Mouse (Mus musculus): ENCODE measurements at regions not wholly inside any gene's neighbourhood (a gene's known extent, or its start where the extent isn't known, plus 50 kb on each side); places are given as distances from the start of the nearest gene placed in this dataset.

DNA sequence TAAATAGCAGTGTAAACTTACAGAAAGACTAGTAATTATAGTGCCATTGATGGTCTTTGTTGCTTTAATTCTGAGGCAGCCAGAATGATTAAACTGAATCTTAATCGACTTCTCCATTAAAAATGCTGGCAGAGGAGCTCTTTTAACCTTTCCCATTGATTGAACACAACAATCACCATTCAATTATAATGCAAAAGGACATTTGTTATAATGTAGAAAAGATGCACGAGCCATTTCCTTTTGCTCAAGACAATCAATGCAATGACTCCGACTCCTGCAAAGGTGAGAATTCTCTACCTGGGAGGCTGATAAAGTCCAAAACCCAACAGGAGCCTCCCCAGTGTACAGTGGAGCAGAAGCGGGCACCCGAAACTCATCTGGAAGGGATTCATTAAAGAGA lies 280.0 kb upstream of the Dach1 start:
- no peak overlapping the region for H3K4me2 ChIP-seq (ENCODE audit: low read depth)
- H3K36me3 ChIP-seq (ENCODE audit: control insufficient read depth, insufficient read depth), result no peaks in the 10 kb centered on the region
- TF ChIP-seq E2F4 (IDR thresholded peaks at IDR 0.05; ENCODE audit: insufficient read depth), result no peak
- TF ChIP-seq POLR2A (IDR thresholded peaks at IDR 0.05; ENCODE audit: insufficient read length, low read depth), result no peak
- no peak for TF ChIP-seq REST (IDR thresholded peaks at IDR 0.05; ENCODE audit: insufficient read depth, insufficient read length)
- no peak for TF ChIP-seq SRF (IDR thresholded peaks at IDR 0.05; ENCODE audit: control insufficient read depth, insufficient read length, low read depth)
- TF ChIP-seq MYOG (IDR thresholded peaks at IDR 0.05; ENCODE audit: control insufficient read depth in 1 of 3, insufficient read depth in 1 of 3, insufficient read length in 2 of 3, low read depth in 2 of 3), result no peak
- TF ChIP-seq CEBPB (IDR thresholded peaks at IDR 0.05; ENCODE audit: insufficient read depth, poor library complexity, severe bottlenecking), result no peak
- no peak for TF ChIP-seq USF1 (IDR thresholded peaks at IDR 0.05; ENCODE audit: low read depth)
- no peak overlapping the region for H3K4me3 ChIP-seq
- no peaks in the 10 kb centered on the region for H3K79me2 ChIP-seq (ENCODE audit: control insufficient read depth, insufficient read depth)
- no peak overlapping the region for H3ac ChIP-seq (ENCODE audit: control insufficient read depth, insufficient read length)
- no peaks in the 10 kb centered on the region for H3K27me3 ChIP-seq (ENCODE audit: control insufficient read depth, insufficient read depth, insufficient read length)

DNA sequence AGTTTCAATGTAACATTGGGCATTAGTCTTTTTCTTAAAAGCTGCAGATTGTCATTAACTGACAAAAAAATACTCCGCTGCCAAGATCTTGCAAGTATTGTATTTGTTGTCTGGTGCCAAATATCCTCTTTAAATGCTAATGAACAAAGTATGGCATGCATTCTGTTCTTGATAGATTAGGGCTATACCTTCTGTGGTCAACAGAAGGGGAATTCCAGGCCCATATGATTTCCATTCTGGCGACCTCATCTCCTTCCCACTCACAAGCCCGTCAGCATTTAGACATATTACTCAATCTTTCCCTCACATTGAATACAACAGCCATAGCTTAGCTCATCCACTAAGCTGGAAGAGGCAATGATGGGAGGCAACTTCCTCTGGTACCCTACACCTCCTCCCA lies 272.8 kb upstream of the Dach1 start:
- no peaks in the 10 kb centered on the region for H3K36me3 ChIP-seq (ENCODE audit: control insufficient read depth, insufficient read depth)
- no peaks in the 10 kb centered on the region for H3K27me3 ChIP-seq (ENCODE audit: control insufficient read depth, insufficient read depth, insufficient read length)
- TF ChIP-seq MYOD1 (IDR thresholded peaks at IDR 0.05; ENCODE audit: control insufficient read depth in 1 of 3, insufficient read length in 2 of 3, low read depth in 2 of 3), result no peak
- no peak for TF ChIP-seq TCF3 (IDR thresholded peaks at IDR 0.05; ENCODE audit: insufficient read length, low read depth)
- TF ChIP-seq POLR2AphosphoS2 (IDR thresholded peaks at IDR 0.05; ENCODE audit: insufficient read length, low read depth), result no peak
- TF ChIP-seq REST (IDR thresholded peaks at IDR 0.05; ENCODE audit: insufficient read depth, insufficient read length), result no peak
- TF ChIP-seq MAX (IDR thresholded peaks at IDR 0.05; ENCODE audit: low read depth), result no peak
- no peak for TF ChIP-seq POLR2A (IDR thresholded peaks at IDR 0.05; ENCODE audit: insufficient read length, low read depth)
- TF ChIP-seq CEBPB (IDR thresholded peaks at IDR 0.05; ENCODE audit: insufficient read depth, poor library complexity, severe bottlenecking), result no peak
- no peak for TF ChIP-seq USF1 (IDR thresholded peaks at IDR 0.05; ENCODE audit: low read depth)
- TF ChIP-seq SRF (IDR thresholded peaks at IDR 0.05; ENCODE audit: control insufficient read depth, insufficient read length, low read depth), result no peak
- no peak for TF ChIP-seq MYOG (IDR thresholded peaks at IDR 0.05; ENCODE audit: control insufficient read depth in 1 of 3, insufficient read depth in 1 of 3, insufficient read length in 2 of 3, low read depth in 2 of 3)
- TF ChIP-seq E2F4 (IDR thresholded peaks at IDR 0.05; ENCODE audit: insufficient read depth), result no peak
- no peak for TF ChIP-seq TCF12 (IDR thresholded peaks at IDR 0.05; ENCODE audit: insufficient read depth, poor library complexity, severe bottlenecking)
- H3K79me2 ChIP-seq (ENCODE audit: control insufficient read depth, insufficient read depth), result no peaks in the 10 kb centered on the region
- no peak overlapping the region for H3ac ChIP-seq (ENCODE audit: control insufficient read depth, insufficient read length)
- no peak overlapping the region for H3K4me2 ChIP-seq (ENCODE audit: low read depth)
- no peak overlapping the region for H3K4me3 ChIP-seq

DNA sequence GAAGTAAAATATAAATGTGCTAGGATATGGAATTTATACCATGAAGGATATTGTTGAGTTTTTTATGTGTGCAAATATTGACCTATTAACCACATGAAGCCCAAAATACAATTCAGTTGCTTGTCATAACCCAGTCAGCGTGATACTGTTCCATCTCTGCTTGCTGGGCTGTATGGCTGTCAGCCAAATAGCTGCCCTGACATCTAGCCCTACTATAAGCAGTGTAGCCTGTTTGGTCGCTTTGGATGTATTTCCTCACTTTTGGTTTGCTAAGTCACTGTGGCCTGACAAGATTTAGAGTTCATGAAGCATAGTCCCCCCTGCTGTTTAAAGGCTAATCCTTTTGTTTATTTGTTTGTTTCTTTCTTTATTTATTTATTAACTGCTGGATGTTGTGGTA lies 272.4 kb upstream of the Dach1 start:
- no peak for TF ChIP-seq SRF (IDR thresholded peaks at IDR 0.05; ENCODE audit: control insufficient read depth, insufficient read length, low read depth)
- Histone ChIP-seq H3K4me2 (ENCODE audit: low read depth) (no peak overlapping the region), H3K4me3 (no peak overlapping the region), H3K36me3 (ENCODE audit: control insufficient read depth, insufficient read depth) (no peaks in the 10 kb centered on the region), H3K27me3 (ENCODE audit: control insufficient read depth, insufficient read depth, insufficient read length) (no peaks in the 10 kb centered on the region), H3K79me2 (ENCODE audit: control insufficient read depth, insufficient read depth) (no peaks in the 10 kb centered on the region), H3ac (ENCODE audit: control insufficient read depth, insufficient read length) (no peak overlapping the region)

DNA sequence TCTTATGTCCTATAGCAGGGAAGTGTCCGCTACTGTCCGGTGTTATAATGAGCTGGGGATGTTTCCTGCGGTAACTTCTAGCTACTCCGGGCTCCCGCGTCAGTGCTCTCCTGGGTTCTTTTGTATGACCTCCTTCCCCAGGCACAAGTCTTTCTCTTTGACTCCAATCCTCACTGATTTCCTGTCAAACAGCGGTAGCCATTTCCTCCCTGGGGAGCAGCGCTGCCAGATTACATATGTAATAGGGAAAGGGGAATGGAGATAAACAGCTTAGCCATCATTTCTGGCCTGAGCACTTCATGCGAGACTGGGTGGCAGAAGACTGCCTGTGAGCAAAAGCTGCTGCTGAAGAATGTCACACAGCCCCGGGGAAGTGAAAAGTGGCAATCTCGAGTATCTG lies 262.4 kb upstream of the Dach1 start:
- TF ChIP-seq REST (IDR thresholded peaks at IDR 0.05; ENCODE audit: insufficient read depth, insufficient read length) (no peak), MYOD1 (IDR thresholded peaks at IDR 0.05; ENCODE audit: control insufficient read depth in 1 of 3, insufficient read length in 2 of 3, low read depth in 2 of 3) (no peak), MAX (IDR thresholded peaks at IDR 0.05; ENCODE audit: low read depth) (no peak), USF1 (IDR thresholded peaks at IDR 0.05; ENCODE audit: low read depth) (no peak), SRF (IDR thresholded peaks at IDR 0.05; ENCODE audit: control insufficient read depth, insufficient read length, low read depth) (no peak), POLR2AphosphoS2 (IDR thresholded peaks at IDR 0.05; ENCODE audit: insufficient read length, low read depth) (no peak), CEBPB (IDR thresholded peaks at IDR 0.05; ENCODE audit: insufficient read depth, poor library complexity, severe bottlenecking) (no peak), TCF3 (IDR thresholded peaks at IDR 0.05; ENCODE audit: insufficient read length, low read depth) (no peak), MYOG (IDR thresholded peaks at IDR 0.05; ENCODE audit: control insufficient read depth in 1 of 3, insufficient read depth in 1 of 3, insufficient read length in 2 of 3, low read depth in 2 of 3) (no peak), POLR2A (IDR thresholded peaks at IDR 0.05; ENCODE audit: insufficient read length, low read depth) (no peak), TCF12 (IDR thresholded peaks at IDR 0.05; ENCODE audit: insufficient read depth, poor library complexity, severe bottlenecking) (no peak)
- Histone ChIP-seq H3K4me3 (no peak overlapping the region), H3K27me3 (ENCODE audit: control insufficient read depth, insufficient read depth, insufficient read length) (no peaks in the 10 kb centered on the region), H3K36me3 (ENCODE audit: control insufficient read depth, insufficient read depth) (no peaks in the 10 kb centered on the region), H3K79me2 (ENCODE audit: control insufficient read depth, insufficient read depth) (no peaks in the 10 kb centered on the region), H3ac (ENCODE audit: control insufficient read depth, insufficient read length) (no peak overlapping the region), H3K4me2 (ENCODE audit: low read depth) (no peak overlapping the region)

DNA sequence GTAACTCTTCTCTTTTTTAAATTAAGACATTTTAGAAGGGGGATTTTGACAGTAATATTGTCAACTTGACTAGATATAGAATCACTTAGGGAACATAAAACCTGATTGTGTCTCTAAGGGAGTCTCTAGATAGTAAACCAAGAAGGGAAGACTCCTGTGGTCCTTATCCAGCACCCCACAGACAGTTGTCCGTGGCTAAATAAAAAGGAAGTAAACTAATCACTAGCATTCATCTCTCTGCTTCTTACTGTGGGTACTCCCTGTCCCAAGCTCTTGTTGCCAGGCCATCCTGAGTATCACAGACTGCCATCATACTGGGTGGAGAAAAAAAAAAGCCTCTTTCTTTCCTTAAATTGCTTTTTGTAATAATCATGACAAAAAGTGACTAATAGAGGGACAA lies 248.2 kb upstream of the Dach1 start:
- Histone ChIP-seq H3K79me2 (ENCODE audit: control insufficient read depth, insufficient read depth) (no peaks in the 10 kb centered on the region), H3K27me3 (ENCODE audit: control insufficient read depth, insufficient read depth, insufficient read length) (no peaks in the 10 kb centered on the region), H3K4me3 (no peak overlapping the region), H3K36me3 (ENCODE audit: control insufficient read depth, insufficient read depth) (no peaks in the 10 kb centered on the region), H3ac (ENCODE audit: control insufficient read depth, insufficient read length) (no peak overlapping the region), H3K4me2 (ENCODE audit: low read depth) (no peak overlapping the region)
- TF ChIP-seq MYOG (IDR thresholded peaks at IDR 0.05; ENCODE audit: control insufficient read depth in 1 of 3, insufficient read depth in 1 of 3, insufficient read length in 2 of 3, low read depth in 2 of 3) (no peak), REST (IDR thresholded peaks at IDR 0.05; ENCODE audit: insufficient read depth, insufficient read length) (no peak), MAX (IDR thresholded peaks at IDR 0.05; ENCODE audit: low read depth) (no peak), CEBPB (IDR thresholded peaks at IDR 0.05; ENCODE audit: insufficient read depth, poor library complexity, severe bottlenecking) (no peak), TCF3 (IDR thresholded peaks at IDR 0.05; ENCODE audit: insufficient read length, low read depth) (no peak), TCF12 (IDR thresholded peaks at IDR 0.05; ENCODE audit: insufficient read depth, poor library complexity, severe bottlenecking) (no peak), POLR2AphosphoS2 (IDR thresholded peaks at IDR 0.05; ENCODE audit: insufficient read length, low read depth) (no peak), SRF (IDR thresholded peaks at IDR 0.05; ENCODE audit: control insufficient read depth, insufficient read length, low read depth) (no peak), MYOD1 (IDR thresholded peaks at IDR 0.05; ENCODE audit: control insufficient read depth in 1 of 3, insufficient read length in 2 of 3, low read depth in 2 of 3) (no peak), POLR2A (IDR thresholded peaks at IDR 0.05; ENCODE audit: insufficient read length, low read depth) (no peak), E2F4 (IDR thresholded peaks at IDR 0.05; ENCODE audit: insufficient read depth) (no peak), USF1 (IDR thresholded peaks at IDR 0.05; ENCODE audit: low read depth) (no peak)

All from myocyte (in vitro differentiated cells).